Mouse (Mus musculus): ENCODE data around the gene Gm39566. TPM values are rescaled to one million over a fixed set of nuclear protein-coding genes. Genes with fewer than 3 reads are reported as not detected.

Gene Gm39566
- polyA plus RNA-seq, 1 experiment from 2014 or later: not detected

DNA sequence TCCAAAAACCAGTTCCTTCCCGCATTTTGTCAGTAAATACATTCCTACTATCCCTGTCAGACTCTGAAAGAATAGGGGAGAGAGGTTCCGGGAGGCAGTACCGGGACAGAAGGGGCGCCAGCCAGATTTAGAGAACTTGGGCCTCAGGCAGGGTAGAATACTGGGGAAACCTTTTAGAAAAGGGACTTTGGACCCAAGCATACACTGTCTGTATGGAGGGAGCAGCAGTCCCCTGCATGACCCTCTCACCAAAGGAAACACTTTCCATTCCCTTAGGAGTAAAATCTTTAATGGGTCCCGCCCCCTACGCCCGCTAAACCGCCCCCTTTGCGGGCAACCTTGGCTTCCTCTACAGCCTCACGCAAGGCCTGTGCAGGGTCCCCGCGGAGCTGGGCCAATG lies 11.8 kb downstream of the Gm39566 start:
- no peak overlapping the region; the same call in 1 of the 2 replicates for H3K27ac ChIP-seq (ENCODE audit: low read depth, low read length)
- 1% methylated on average over 12 of the region's 12 CpGs for WGBS
- no peaks in the 10 kb centered on the region for H3K9me3 ChIP-seq (ENCODE audit: control insufficient read depth, low read length)
- H3K9ac ChIP-seq (replicated peaks; ENCODE audit: low read depth, low read length): peak overlapping the region; percentile 50
- peaks cover 11% of the 10 kb centered on the region for H3K27me3 ChIP-seq (ENCODE audit: control insufficient read depth, insufficient read depth, low read length)
- peak overlapping the region; percentile 96 for H3K4me2 ChIP-seq (ENCODE audit: low read depth, low read length)
- peaks cover 40% of the 10 kb centered on the region for H3K4me1 ChIP-seq (ENCODE audit: control insufficient read depth, insufficient read depth, low read length)
- H3K36me3 ChIP-seq (ENCODE audit: control insufficient read depth, insufficient read depth, low read length): no peaks in the 10 kb centered on the region
- ATAC-seq (ENCODE audit: low read depth): no peak
- peak overlapping the region; percentile 55 for H3K4me3 ChIP-seq (ENCODE audit: low read depth, low read length)

DNA sequence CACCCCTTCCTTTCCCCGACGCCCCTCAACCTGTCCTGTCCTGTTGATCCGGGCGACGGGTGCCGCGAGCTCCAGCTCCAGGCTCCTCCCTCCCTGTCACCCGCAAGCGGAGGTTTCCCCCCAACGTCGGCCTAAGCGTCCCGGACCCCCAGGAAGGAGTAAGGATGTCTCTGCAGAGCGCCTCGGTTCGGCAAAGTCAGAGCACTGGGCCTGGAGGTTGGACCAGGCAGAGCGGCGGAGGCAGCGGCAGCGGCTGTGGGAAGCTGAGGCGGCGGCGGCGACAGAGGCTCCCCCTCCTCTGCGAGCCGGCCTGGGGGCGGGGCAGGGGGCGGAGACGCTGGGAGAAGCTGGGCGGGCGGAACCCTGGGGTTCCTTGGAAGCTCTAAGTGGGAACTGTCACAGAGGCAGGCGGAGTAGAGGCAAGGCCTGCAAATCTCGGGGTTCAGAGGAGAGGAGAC lies 12.4 kb downstream of the Gm39566 start:
- peaks cover 40% of the 10 kb centered on the region for H3K4me1 ChIP-seq (ENCODE audit: control insufficient read depth, insufficient read depth, low read length)
- H3K27me3 ChIP-seq (ENCODE audit: control insufficient read depth, insufficient read depth, low read length): peaks cover 11% of the 10 kb centered on the region
- under 1% methylated on average over 33 of the region's 33 CpGs for WGBS
- H3K36me3 ChIP-seq (ENCODE audit: control insufficient read depth, insufficient read depth, low read length): 0 out of 2 replicates have a peak, but pooled peaks cover under 1% of the 10 kb centered on the region
- H3K9ac ChIP-seq (replicated peaks; ENCODE audit: low read depth, low read length): peak overlapping the region; percentile 71
- H3K4me2 ChIP-seq (ENCODE audit: low read depth, low read length): peak overlapping the region; percentile 96
- peak overlapping the region; percentile 55 for H3K4me3 ChIP-seq (ENCODE audit: low read depth, low read length)
- H3K9me3 ChIP-seq (ENCODE audit: control insufficient read depth, low read length): no peaks in the 10 kb centered on the region
- H3K27ac ChIP-seq (ENCODE audit: low read depth, low read length): peak overlapping the region; percentile 66
- no peak for ATAC-seq (ENCODE audit: low read depth)

GRCm38 (mm10) chr11:69801379-69801977 lies 13.6 kb downstream of the Gm39566 start, which contains the start of gene Fgf11:
Gene Fgf11 (minus strand): TSS chr11:69801857.
- WGBS: under 1% methylated on average over 33 of the region's 33 CpGs
- ATAC-seq (ENCODE audit: low read depth): no peak
- Histone ChIP-seq H3K4me2 (ENCODE audit: low read depth, low read length) (peak within 1 kb of the TSS; percentile 96), H3K9ac (replicated peaks; ENCODE audit: low read depth, low read length) (peak within 1 kb of the TSS; percentile 71), H3K27me3 (ENCODE audit: control insufficient read depth, insufficient read depth, low read length) (peaks cover 11% of the 10 kb centered on the region), H3K36me3 (ENCODE audit: control insufficient read depth, insufficient read depth, low read length) (0 out of 2 replicates have a peak, but pooled peaks cover 4% of the 10 kb centered on the region), H3K4me3 (ENCODE audit: low read depth, low read length) (peak within 1 kb of the TSS; percentile 55), H3K27ac (ENCODE audit: low read depth, low read length) (peak within 1 kb of the TSS; percentile 95), H3K9me3 (ENCODE audit: control insufficient read depth, low read length) (no peaks in the 10 kb centered on the region), H3K4me1 (ENCODE audit: control insufficient read depth, insufficient read depth, low read length) (peaks cover 40% of the 10 kb centered on the region)

DNA sequence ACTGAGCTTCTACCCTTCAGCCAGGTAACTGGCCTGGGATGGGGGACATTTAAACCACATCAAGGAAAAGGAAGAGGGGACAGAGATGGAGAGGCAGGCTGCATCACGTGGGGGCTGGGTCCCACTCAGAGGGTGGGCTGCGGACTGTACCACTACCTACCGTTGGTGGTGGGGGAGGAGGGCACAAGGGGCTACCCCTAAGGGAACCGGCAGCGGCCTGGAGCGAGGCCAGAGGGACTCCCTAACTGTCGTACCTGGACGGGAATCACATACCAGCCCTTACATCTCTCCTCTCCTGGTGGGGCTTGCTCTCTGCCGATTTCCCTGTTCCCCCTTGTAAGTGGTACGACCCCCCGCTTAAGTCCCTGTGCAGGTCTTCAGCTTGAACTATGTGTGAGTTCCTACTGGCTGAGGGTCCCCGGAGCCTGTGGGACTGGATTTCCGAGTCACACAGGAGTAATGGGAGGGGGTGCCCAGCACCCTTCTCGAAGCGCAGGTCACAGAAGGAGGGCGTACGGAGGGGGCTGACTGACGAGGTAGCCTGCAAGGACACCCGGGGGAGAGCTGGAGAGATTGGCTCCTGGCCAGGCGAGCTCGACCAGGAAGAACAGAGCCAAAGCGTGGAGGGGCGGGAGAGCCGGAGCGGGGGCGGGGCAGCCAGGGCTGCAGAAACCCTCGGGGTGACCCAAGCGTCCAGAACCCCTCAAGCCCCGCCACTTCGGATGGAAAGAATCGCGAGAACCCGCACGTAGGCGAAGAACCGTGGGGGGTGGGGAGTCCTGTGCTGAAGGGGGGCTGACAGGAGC lies 14.5 kb downstream of the Gm39566 start:
- Histone ChIP-seq H3K4me2 (ENCODE audit: low read depth, low read length) (peak overlapping the region; percentile 96), H3K9ac (replicated peaks; ENCODE audit: low read depth, low read length) (peak overlapping the region; percentile 71), H3K27ac (ENCODE audit: low read depth, low read length) (peak overlapping the region; percentile 95), H3K9me3 (ENCODE audit: control insufficient read depth, low read length) (no peaks in the 10 kb centered on the region), H3K4me1 (ENCODE audit: control insufficient read depth, insufficient read depth, low read length) (peaks cover 40% of the 10 kb centered on the region), H3K4me3 (ENCODE audit: low read depth, low read length) (peak overlapping the region; percentile 55), H3K27me3 (ENCODE audit: control insufficient read depth, insufficient read depth, low read length) (peaks cover 11% of the 10 kb centered on the region), H3K36me3 (ENCODE audit: control insufficient read depth, insufficient read depth, low read length) (0 out of 2 replicates have a peak, but pooled peaks cover 4% of the 10 kb centered on the region)
- WGBS: 0% methylated on average over 36 of the region's 36 CpGs
- peak; percentile 69 for ATAC-seq (ENCODE audit: low read depth)

DNA sequence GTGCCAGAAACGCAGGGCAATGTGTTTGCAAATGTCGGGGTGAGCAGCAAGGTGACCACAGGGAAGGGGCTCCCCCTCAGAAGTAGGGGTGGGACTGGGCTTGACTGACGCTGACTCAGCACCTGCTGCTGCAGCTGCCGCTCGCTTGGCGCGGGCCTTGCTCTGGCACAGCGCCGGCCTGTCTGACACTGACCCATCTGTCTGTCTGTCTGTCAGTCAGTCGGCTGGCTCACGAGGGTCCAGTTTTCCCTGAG lies 15.0 kb downstream of the Gm39566 start:
- H3K36me3 ChIP-seq (ENCODE audit: control insufficient read depth, insufficient read depth, low read length): 0 out of 2 replicates have a peak, but pooled peaks cover 4% of the 10 kb centered on the region
- peaks cover 40% of the 10 kb centered on the region for H3K4me1 ChIP-seq (ENCODE audit: control insufficient read depth, insufficient read depth, low read length)
- WGBS: 2% methylated on average over 11 of the region's 11 CpGs
- H3K9me3 ChIP-seq (ENCODE audit: control insufficient read depth, low read length): no peaks in the 10 kb centered on the region
- peaks cover 8% of the 10 kb centered on the region for H3K27me3 ChIP-seq (ENCODE audit: control insufficient read depth, insufficient read depth, low read length)
- ATAC-seq (ENCODE audit: low read depth): peak; percentile 10
- H3K4me2 ChIP-seq (ENCODE audit: low read depth, low read length): peak overlapping the region; percentile 96
- peak overlapping the region; percentile 71 for H3K9ac ChIP-seq (replicated peaks; ENCODE audit: low read depth, low read length)
- H3K27ac ChIP-seq (ENCODE audit: low read depth, low read length): peak overlapping the region; percentile 95
- H3K4me3 ChIP-seq (ENCODE audit: low read depth, low read length): peak overlapping the region; percentile 55

DNA sequence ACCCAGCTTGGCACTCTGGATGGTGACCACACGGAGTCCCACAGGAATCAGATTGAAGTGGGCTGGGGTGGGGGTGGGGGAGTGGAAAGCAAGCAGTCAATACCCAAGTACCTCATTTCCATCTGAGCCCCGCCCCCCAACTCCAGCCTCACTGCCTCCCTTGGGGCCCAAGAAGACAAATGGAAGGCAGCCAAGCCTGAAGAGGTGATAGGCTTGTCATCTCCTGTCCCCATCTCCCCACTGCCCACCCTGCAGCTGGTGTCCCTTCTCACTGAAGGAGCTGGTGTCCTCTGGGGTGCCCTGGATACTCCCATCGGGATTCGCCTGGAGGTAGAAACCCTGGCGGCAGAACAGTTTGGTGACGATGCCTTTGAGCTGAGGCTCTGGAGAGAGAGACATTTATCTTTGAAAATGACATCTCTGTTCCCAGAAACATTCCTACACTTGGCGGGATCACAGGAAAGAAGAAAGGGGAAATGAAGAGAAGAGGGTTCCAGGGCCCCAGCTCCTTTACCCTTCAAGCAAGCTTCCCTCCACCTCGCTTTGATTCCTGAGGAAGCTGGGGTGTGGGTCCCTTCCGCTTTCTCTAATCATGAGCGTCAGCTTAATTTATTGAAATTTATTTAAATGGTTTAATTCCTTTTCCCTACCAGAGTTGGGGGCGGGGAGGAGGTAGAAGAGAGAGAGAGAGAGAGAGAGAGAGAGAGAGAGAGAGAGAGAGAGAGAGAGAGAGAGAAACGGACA lies 15.5 kb downstream of the Gm39566 start:
- Histone ChIP-seq H3K36me3 (ENCODE audit: control insufficient read depth, insufficient read depth, low read length) (0 out of 2 replicates have a peak, but pooled peaks cover 4% of the 10 kb centered on the region), H3K27ac (ENCODE audit: low read depth, low read length) (peak overlapping the region; percentile 95), H3K9me3 (ENCODE audit: control insufficient read depth, low read length) (no peaks in the 10 kb centered on the region), H3K4me1 (ENCODE audit: control insufficient read depth, insufficient read depth, low read length) (peaks cover 38% of the 10 kb centered on the region), H3K27me3 (ENCODE audit: control insufficient read depth, insufficient read depth, low read length) (peaks cover 3% of the 10 kb centered on the region; the same call in 1 of the 2 replicates), H3K4me2 (ENCODE audit: low read depth, low read length) (peak overlapping the region; percentile 96), H3K9ac (replicated peaks; ENCODE audit: low read depth, low read length) (peak overlapping the region; percentile 71; the same call in 1 of the 2 replicates), H3K4me3 (ENCODE audit: low read depth, low read length) (peak overlapping the region; percentile 55)
- ATAC-seq (ENCODE audit: low read depth): no peak
- WGBS: 7% methylated on average over 12 of the region's 12 CpGs

DNA sequence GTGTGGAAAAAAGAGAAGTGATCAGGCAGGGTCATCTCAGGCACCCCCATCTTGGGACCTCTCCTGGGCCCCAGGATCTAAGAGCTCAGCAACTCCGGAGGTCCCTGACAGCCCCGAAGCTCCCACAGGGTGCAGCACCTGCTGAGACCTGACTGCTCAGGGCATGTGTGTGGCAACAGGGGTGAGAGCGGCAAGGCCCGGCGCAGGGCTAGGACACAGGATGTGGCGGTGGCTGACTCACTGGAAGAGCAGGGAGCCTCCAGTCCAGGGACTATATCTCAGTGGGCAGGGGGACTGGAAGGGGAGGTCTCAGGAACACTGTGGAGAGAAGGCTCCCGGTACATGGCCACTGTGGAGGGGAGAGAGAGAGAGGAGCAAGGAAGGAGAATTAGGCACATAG lies 17.2 kb downstream of the Gm39566 start:
- Histone ChIP-seq H3K27me3 (ENCODE audit: control insufficient read depth, insufficient read depth, low read length) (peaks cover 3% of the 10 kb centered on the region; the same call in 1 of the 2 replicates), H3K4me2 (ENCODE audit: low read depth, low read length) (no peak overlapping the region), H3K36me3 (ENCODE audit: control insufficient read depth, insufficient read depth, low read length) (0 out of 2 replicates have a peak, but pooled peaks cover 4% of the 10 kb centered on the region), H3K4me3 (ENCODE audit: low read depth, low read length) (no peak overlapping the region), H3K4me1 (ENCODE audit: control insufficient read depth, insufficient read depth, low read length) (peaks cover 27% of the 10 kb centered on the region), H3K27ac (ENCODE audit: low read depth, low read length) (no peak overlapping the region), H3K9me3 (ENCODE audit: control insufficient read depth, low read length) (no peaks in the 10 kb centered on the region), H3K9ac (replicated peaks; ENCODE audit: low read depth, low read length) (no peak overlapping the region)
- WGBS: 76% methylated on average over 7 of the region's 7 CpGs
- ATAC-seq (ENCODE audit: low read depth): no peak

GRCm38 (mm10) chr11:69795983-69796435 lies 19.1 kb downstream of the Gm39566 start:
- Histone ChIP-seq H3K27me3 (ENCODE audit: control insufficient read depth, insufficient read depth, low read length) (no peaks in the 10 kb centered on the region), H3K9ac (replicated peaks; ENCODE audit: low read depth, low read length) (no peak overlapping the region), H3K4me3 (ENCODE audit: low read depth, low read length) (peak overlapping the region; percentile 27), H3K36me3 (ENCODE audit: control insufficient read depth, insufficient read depth, low read length) (0 out of 2 replicates have a peak, but pooled peaks cover 4% of the 10 kb centered on the region), H3K4me2 (ENCODE audit: low read depth, low read length) (peak overlapping the region; percentile 57), H3K27ac (ENCODE audit: low read depth, low read length) (no peak overlapping the region), H3K4me1 (ENCODE audit: control insufficient read depth, insufficient read depth, low read length) (peaks cover 12% of the 10 kb centered on the region), H3K9me3 (ENCODE audit: control insufficient read depth, low read length) (no peaks in the 10 kb centered on the region)
- no peak for ATAC-seq (ENCODE audit: low read depth)
- 3% methylated on average over 13 of the region's 13 CpGs for whole genome bisulfite sequencing

Data from neural tube, embryonic 14.5 days (tissue).